Mouse (Mus musculus) heart, embryonic 16.5 days (tissue): ENCODE data around the gene Pds5b. TPM values are rescaled to one million over a fixed set of nuclear protein-coding genes. Genes with fewer than 3 reads are reported as not detected.

Experiments used
- ATAC-seq: fragments of 200-750 bp; cut with Nextera tagmentation; replicated peaks from 2 replicates; pipeline ENCODE4 v1.8.0; 2017; ENCODE audit warnings: moderate number of reproducible peaks; ENCODE audit not compliant: insufficient read depth, low FRiP score; ENCODE audit errors: extremely low read depth
- H3K27ac ChIP-seq: fragments of 300-500 bp; sonication (generic); 2 replicates; pipeline ENCODE4 v1.5.1; 2014; ENCODE audit warnings: mild to moderate bottlenecking, low read length, control low read depth, moderate library complexity
- H3K27me3 ChIP-seq: fragments of 300-500 bp; sonication (generic); 2 replicates; pipeline ENCODE4 v1.6.1; 2014; ENCODE audit warnings: low read length, mixed read lengths; ENCODE audit not compliant: control insufficient read depth, insufficient read depth
- H3K36me3 ChIP-seq: fragments of 300-500 bp; sonication (generic); 2 replicates; pipeline ENCODE4 v1.6.1; 2014; ENCODE audit not compliant: control insufficient read depth, insufficient read depth
- H3K4me1 ChIP-seq: fragments of 300-500 bp; sonication (generic); 2 replicates; pipeline ENCODE4 v1.6.1; 2014; ENCODE audit warnings: low read length, mixed read lengths; ENCODE audit not compliant: control insufficient read depth, insufficient read depth
- H3K4me2 ChIP-seq: fragments of 300-500 bp; sonication (generic); 2 replicates; pipeline ENCODE4 v1.6.1; 2014; ENCODE audit warnings: low read depth, mild to moderate bottlenecking, control low read depth, low read length
- H3K4me3 ChIP-seq: fragments of 300-500 bp; sonication (generic); 2 replicates; pipeline ENCODE4 v1.5.1; 2014; ENCODE audit warnings: mild to moderate bottlenecking, control low read depth, low read length
- H3K9ac ChIP-seq: fragments of 300-500 bp; sonication (generic); 2 replicates; pipeline ENCODE4 v1.6.1; 2014; ENCODE audit warnings: low read length, control low read depth
- H3K9me3 ChIP-seq: fragments of 300-500 bp; sonication (generic); replicated peaks from 2 replicates; pipeline ENCODE4 v1.6.1; 2016; ENCODE audit warnings: low read length; ENCODE audit not compliant: control insufficient read depth
- WGBS: fragments of 180-500 bp; shearing (Covaris S2); extraction: QIAGEN DNeasy Blood & Tissue Kit; methylation state at CpG from one replicate; pipeline ENCODE4 v1.1.7; 2014; 5-methylcytosine and 5-hydroxymethylcytosine counted together
- polyA plus RNA-seq: library from polyadenylated mRNA; unstranded; fragments of >200 nt; fragmentation: Nextera tagmentation; extraction: Ambion mirVana; gene quantifications from 2 replicates; pipeline ENCODE4 v1.2.1, GENCODE M21; 2015

Pds5b gene
- polyA plus RNA-seq, 1 experiment from 2014 or later = 25.0 TPM

GRCm38 (mm10) chr5:150788261-150788660, 114.7 kb downstream of the Pds5b start:
- peaks cover 19% of the 10 kb centered on the region for H3K36me3 ChIP-seq
- no peak overlapping the region for H3K4me2 ChIP-seq
- H3K4me3 ChIP-seq = no peak overlapping the region
- ATAC-seq = no peak
- H3K9ac ChIP-seq = no peak overlapping the region
- no peak overlapping the region for H3K27ac ChIP-seq
- 89% methylated on average over 4 of the region's 4 CpGs for WGBS
- H3K9me3 ChIP-seq = no peaks in the 10 kb centered on the region
- H3K27me3 ChIP-seq = no peaks in the 10 kb centered on the region
- 0 out of 2 replicates have a peak, but pooled peaks cover 2% of the 10 kb centered on the region for H3K4me1 ChIP-seq

GRCm38 (mm10) chr5:150789039-150789438, 115.5 kb downstream of the Pds5b start:
- Histone ChIP-seq H3K27me3 (no peaks in the 10 kb centered on the region), H3K4me1 (0 out of 2 replicates have a peak, but pooled peaks cover 2% of the 10 kb centered on the region), H3K4me2 (no peak overlapping the region), H3K9ac (no peak overlapping the region), H3K4me3 (no peak overlapping the region), H3K36me3 (peaks cover 17% of the 10 kb centered on the region), H3K9me3 (no peaks in the 10 kb centered on the region), H3K27ac (no peak overlapping the region)
- ATAC-seq = no peak
- 86% methylated on average over 2 of the region's 2 CpGs for WGBS

DNA sequence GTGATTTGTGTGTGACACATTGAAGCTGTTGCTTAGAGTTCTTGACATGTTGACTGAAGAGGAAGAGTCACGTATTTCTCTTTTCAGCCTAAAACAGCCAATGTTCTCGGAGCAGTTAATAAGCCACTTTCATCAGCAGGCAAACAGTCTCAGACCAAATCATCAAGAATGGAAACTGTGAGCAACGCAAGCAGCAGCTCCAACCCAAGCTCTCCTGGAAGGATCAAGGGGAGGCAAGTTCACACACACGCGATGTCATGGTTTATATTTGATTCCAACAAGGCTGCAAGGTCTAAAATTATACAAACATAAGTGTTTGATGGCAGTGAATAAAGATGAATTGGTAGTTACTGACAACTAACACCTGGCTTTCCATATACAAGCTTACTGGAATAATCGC, 120.6 kb downstream of the Pds5b start:
- H3K27me3 ChIP-seq = no peaks in the 10 kb centered on the region
- peaks cover 39% of the 10 kb centered on the region for H3K36me3 ChIP-seq
- no peak overlapping the region for H3K27ac ChIP-seq
- H3K4me2 ChIP-seq = no peak overlapping the region
- H3K9ac ChIP-seq = no peak overlapping the region
- H3K4me1 ChIP-seq = no peaks in the 10 kb centered on the region
- 79% methylated on average over 6 of the region's 6 CpGs for WGBS
- H3K4me3 ChIP-seq = no peak overlapping the region
- no peak for ATAC-seq
- H3K9me3 ChIP-seq = no peaks in the 10 kb centered on the region

- Histone ChIP-seq H3K9me3 (no peaks in the 10 kb centered on the region), H3K27ac (no peak overlapping the region), H3K27me3 (no peaks in the 10 kb centered on the region), H3K4me3 (no peak overlapping the region), H3K4me2 (no peak overlapping the region), H3K36me3 (peaks cover 32% of the 10 kb centered on the region), H3K4me1 (no peaks in the 10 kb centered on the region), H3K9ac (no peak overlapping the region)
- 94% methylated on average over 2 of the region's 2 CpGs for WGBS
- no peak for ATAC-seq
Measured at GRCm38 (mm10) chr5:150800056-150800455, 126.5 kb downstream of the Pds5b start.

DNA sequence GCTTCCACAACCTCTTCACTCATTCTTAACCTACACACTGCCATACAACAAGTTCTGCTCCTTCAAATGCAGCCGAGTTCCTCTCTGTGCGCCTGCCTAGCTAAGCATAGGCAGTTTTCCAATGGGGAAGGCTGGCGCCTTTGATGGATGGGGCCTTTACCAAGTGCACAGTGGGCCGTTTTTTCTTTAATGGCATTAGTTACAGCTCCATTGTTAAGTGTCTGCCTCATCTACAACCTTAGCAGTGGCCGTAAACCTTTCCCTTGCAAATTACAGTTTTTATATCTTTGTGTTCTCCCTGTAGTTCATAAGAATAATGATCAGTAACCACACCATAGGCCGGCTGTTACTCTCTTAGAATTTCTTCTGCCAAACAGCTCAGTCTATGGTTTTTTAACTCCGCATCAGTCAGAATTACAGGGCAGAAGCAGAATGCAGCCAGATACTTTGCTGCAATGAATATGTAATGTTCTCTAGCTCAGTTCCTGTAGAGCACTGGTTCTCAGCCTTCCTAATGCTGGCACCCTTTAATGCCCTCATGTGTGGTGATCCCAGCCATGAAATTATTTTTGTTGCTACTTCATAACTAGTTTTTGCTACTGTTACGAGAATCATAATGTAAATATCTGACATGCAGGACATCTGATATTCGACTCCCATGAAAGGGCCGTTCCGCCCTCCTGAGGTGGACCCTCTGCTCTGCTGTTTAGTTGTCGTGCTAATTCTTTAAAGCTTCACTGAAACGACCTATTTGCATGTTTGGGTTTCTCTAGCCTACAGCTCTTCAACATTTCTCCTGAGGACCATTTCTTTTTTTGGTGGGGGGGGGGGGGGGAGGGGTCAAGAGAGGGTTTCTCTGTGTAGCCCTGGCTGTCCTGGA, 140.8 kb downstream of the Pds5b start:
- 86% methylated on average over 13 of the region's 13 CpGs for WGBS
- Histone ChIP-seq H3K36me3 (peaks cover 3% of the 10 kb centered on the region; the same call in 1 of the 2 replicates), H3K9me3 (no peaks in the 10 kb centered on the region), H3K4me2 (no peak overlapping the region), H3K9ac (no peak overlapping the region), H3K4me1 (peaks cover 2% of the 10 kb centered on the region; the same call in 1 of the 2 replicates), H3K4me3 (no peak overlapping the region), H3K27ac (no peak overlapping the region), H3K27me3 (no peaks in the 10 kb centered on the region)
- ATAC-seq = no peak

DNA sequence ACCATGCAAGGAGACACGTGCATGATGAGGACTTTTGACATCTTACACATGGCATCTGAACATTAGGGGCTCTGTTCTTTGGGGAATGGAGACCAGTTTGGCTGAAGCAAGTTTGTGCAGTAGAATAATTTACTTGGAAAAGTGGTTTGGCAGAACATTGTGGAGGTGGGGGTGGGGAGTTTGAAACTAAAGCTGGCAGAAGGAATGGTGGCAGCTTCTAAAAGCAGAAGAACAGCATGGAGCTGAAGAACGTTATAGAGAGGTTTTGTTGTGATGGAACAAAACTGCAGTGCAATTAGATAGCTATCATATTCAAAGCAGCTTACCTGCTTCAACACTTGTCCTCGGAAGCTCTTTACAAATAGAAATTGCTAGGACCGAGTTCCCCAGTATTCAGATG, 141.9 kb downstream of the Pds5b start:
- WGBS = 86% methylated on average over 4 of the region's 4 CpGs
- H3K9me3 ChIP-seq = no peaks in the 10 kb centered on the region
- H3K27ac ChIP-seq = no peak overlapping the region
- no peak overlapping the region for H3K9ac ChIP-seq
- no peaks in the 10 kb centered on the region for H3K27me3 ChIP-seq
- no peak for ATAC-seq
- peaks cover 3% of the 10 kb centered on the region; the same call in 1 of the 2 replicates for H3K36me3 ChIP-seq
- H3K4me2 ChIP-seq = no peak overlapping the region
- no peak overlapping the region for H3K4me3 ChIP-seq
- H3K4me1 ChIP-seq = peaks cover 2% of the 10 kb centered on the region; the same call in 1 of the 2 replicates

- WGBS = 84% methylated on average over 5 of the region's 5 CpGs
- Histone ChIP-seq H3K27me3 (no peaks in the 10 kb centered on the region), H3K36me3 (no peaks in the 10 kb centered on the region), H3K4me2 (no peak overlapping the region), H3K9me3 (no peaks in the 10 kb centered on the region), H3K9ac (no peak overlapping the region), H3K4me1 (peaks cover 2% of the 10 kb centered on the region; the same call in 1 of the 2 replicates), H3K27ac (no peak overlapping the region), H3K4me3 (no peak overlapping the region)
- ATAC-seq = no peak
Measured at GRCm38 (mm10) chr5:150816775-150817174, 143.2 kb downstream of the Pds5b start.

- Histone ChIP-seq H3K36me3 (no peaks in the 10 kb centered on the region), H3K27me3 (no peaks in the 10 kb centered on the region), H3K4me3 (no peak overlapping the region), H3K4me1 (peaks cover 2% of the 10 kb centered on the region; the same call in 1 of the 2 replicates), H3K27ac (no peak overlapping the region), H3K9ac (no peak overlapping the region), H3K4me2 (no peak overlapping the region), H3K9me3 (no peaks in the 10 kb centered on the region)
- 49% methylated on average over 2 of the region's 2 CpGs for WGBS
- ATAC-seq = no peak
Measured at GRCm38 (mm10) chr5:150818041-150818440, 144.5 kb downstream of the Pds5b start.

GRCm38 (mm10) chr5:150818886-150819285, 145.3 kb downstream of the Pds5b start:
- H3K4me3 ChIP-seq = no peak overlapping the region

More at GRCm38 (mm10) chr5:150818886-150819285, 145.3 kb downstream of the Pds5b start:
- H3K4me2 ChIP-seq = no peak overlapping the region
- peaks cover 2% of the 10 kb centered on the region; the same call in 1 of the 2 replicates for H3K4me1 ChIP-seq
- no peak overlapping the region for H3K9ac ChIP-seq
- no peaks in the 10 kb centered on the region for H3K27me3 ChIP-seq
- whole genome bisulfite sequencing = 74% methylated on average over 4 of the region's 4 CpGs
- no peak overlapping the region for H3K27ac ChIP-seq
- no peaks in the 10 kb centered on the region for H3K36me3 ChIP-seq
- ATAC-seq = no peak
- no peaks in the 10 kb centered on the region for H3K9me3 ChIP-seq
